Mouse (Mus musculus) liver, embryonic 14.5 days (tissue): ENCODE data around the gene Gmds.

Source experiments
- CTCF ChIP-seq: IDR thresholded peaks from 2 replicates; pipeline ENCODE4 v1.5.1; 2016; ENCODE audit warnings: antibody characterized with exemption, low read depth, control low read depth
- EP300 ChIP-seq: IDR thresholded peaks from 2 replicates; pipeline ENCODE4 v1.6.1; 2016; ENCODE audit warnings: antibody characterized with exemption, low read depth

DNA sequence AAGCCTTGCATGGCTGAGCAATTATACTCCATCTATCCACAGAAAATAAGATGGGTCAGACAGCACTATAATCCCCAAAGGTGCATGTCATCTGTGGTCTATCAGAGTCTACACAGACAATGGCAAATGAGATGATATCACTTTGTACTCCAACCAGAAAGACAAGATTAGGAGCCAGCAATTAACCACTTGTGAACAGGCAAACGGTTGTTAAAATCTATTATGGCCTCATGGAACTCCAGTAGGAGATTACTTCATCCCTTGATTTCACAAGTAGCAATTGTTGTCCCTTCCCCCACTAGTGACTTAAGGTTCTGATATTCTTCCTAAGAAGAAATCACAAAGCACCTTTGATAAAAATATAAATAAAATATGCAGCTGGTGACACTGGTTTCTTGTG, 220.2 kb downstream of the Gmds start:
- TF ChIP-seq CTCF (no peak), EP300 (no peak)
